Mouse (Mus musculus) neural tube, embryonic 12.5 days (tissue): ENCODE measurements around the gene Rapgef2. TPM values are rescaled to one million over a fixed set of nuclear protein-coding genes. Genes with fewer than 3 reads are reported as not detected.
"Not testable (repeated sequence)": the region's sequence is repeated elsewhere in the genome, so short reads cannot be mapped to it uniquely, and the experiment has no call there.

ENCODE experiments used
- ATAC-seq: fragments of 200-750 bp; cut with Nextera tagmentation; 2 replicates; pipeline ENCODE4 v1.8.0; 2017; ENCODE audit warnings: low read depth, mild to moderate bottlenecking, moderate TSS enrichment, moderate library complexity; ENCODE audit not compliant: low FRiP score
- H3K27ac ChIP-seq: fragments of 300-500 bp; sonication (generic); 2 replicates; pipeline ENCODE4 v1.5.1; 2016
- H3K27me3 ChIP-seq: fragments of 300-500 bp; sonication (generic); replicated peaks from 2 replicates; pipeline ENCODE4 v1.6.1; 2016; ENCODE audit warnings: mild to moderate bottlenecking
- H3K36me3 ChIP-seq: fragments of 300-500 bp; sonication (generic); 2 replicates; pipeline ENCODE4 v1.6.1; 2016; ENCODE audit warnings: mild to moderate bottlenecking
- H3K4me1 ChIP-seq: fragments of 300-500 bp; sonication (generic); 2 replicates; pipeline ENCODE4 v1.6.1; 2016
- H3K4me2 ChIP-seq: fragments of 300-500 bp; sonication (generic); replicated peaks from 2 replicates; pipeline ENCODE4 v1.6.1; 2016; ENCODE audit warnings: mild to moderate bottlenecking
- H3K4me3 ChIP-seq: fragments of 300-500 bp; sonication (generic); 2 replicates; pipeline ENCODE4 v1.5.1; 2016
- H3K9ac ChIP-seq: fragments of 300-500 bp; sonication (generic); 2 replicates; pipeline ENCODE4 v1.6.1; 2016; ENCODE audit warnings: mild to moderate bottlenecking
- H3K9me3 ChIP-seq: fragments of 300-500 bp; sonication (generic); 2 replicates; pipeline ENCODE4 v1.6.1; 2016; ENCODE audit warnings: mild to moderate bottlenecking
- WGBS: fragments of 180-500 bp; shearing (Covaris S2); methylation state at CpG from one replicate; pipeline ENCODE4 v1.1.7; 2016; 5-methylcytosine and 5-hydroxymethylcytosine counted together
- polyA plus RNA-seq: library from polyadenylated mRNA; unstranded; fragments of >200 nt; fragmentation: Nextera tagmentation; extraction: Ambion mirVana; gene quantifications from 2 replicates; pipeline ENCODE4 v1.2.1, GENCODE M21; 2016

The Rapgef2 gene
- polyA plus RNA-seq, 1 experiment from 2014 or later = 8.9 TPM

DNA sequence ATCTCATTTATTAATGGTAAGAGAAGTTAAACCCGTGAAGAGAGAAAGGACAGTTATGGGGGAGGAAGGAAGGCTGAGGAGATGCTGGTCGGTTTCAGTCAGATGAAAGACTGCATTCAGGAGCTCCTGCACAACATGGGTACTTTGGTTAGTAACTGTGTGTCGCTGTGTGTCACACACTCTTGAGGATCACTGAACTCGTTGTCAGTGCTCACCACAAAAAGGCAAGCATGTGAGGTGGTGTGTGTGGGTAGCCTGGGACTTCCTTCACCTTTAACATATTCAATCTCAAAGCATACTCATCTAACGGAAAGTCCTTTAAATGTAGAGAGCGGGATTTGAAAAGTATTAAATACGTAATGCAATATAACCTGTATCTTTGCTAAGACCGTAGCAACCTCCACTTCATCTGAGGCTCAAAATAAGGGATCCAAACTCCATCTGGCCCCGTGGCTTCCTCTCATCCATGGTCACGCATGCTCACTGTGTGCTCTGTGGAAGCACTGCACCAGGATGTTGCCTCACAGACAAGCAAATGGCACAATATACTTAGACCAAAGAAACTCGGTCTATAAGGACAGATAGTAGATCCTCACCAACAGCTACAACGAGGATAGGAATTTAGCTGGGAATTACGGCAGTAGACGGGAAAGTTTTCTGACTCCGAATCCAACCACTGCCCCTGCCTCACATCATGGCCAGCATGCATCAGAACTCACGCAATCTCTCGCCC, 58.8 kb downstream of the Rapgef2 start:
- no peak overlapping the region for H3K4me2 ChIP-seq
- H3K4me3 ChIP-seq = no peak overlapping the region
- no peaks in the 10 kb centered on the region for H3K9me3 ChIP-seq
- no peaks in the 10 kb centered on the region for H3K27me3 ChIP-seq
- H3K9ac ChIP-seq = no peak overlapping the region
- H3K36me3 ChIP-seq = no peaks in the 10 kb centered on the region
- no peak overlapping the region for H3K27ac ChIP-seq
- ATAC-seq = no peak
- WGBS = 87% methylated on average over 17 of the region's 17 CpGs
- peaks cover 6% of the 10 kb centered on the region; the same call in 1 of the 2 replicates for H3K4me1 ChIP-seq

DNA sequence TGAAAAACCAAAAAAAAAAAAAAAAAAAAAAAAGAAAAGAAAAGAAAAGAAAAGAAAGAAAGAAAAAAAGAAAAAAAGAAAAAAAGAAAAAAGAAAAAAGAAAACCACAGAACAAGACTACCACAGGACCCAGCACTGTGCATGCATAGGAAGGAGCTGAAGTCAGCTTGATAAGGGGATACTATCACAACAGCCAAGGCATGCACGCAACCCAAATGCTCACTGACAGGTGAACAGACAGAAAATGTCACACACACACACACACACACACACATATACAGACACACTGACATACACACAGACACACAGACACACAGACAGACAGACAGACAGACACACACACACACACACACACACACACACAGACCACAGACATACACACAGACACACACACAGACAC, 59.5 kb downstream of the Rapgef2 start:
- not testable (repeated sequence) for H3K27ac ChIP-seq, H3K4me2 ChIP-seq, H3K27me3 ChIP-seq, ATAC-seq, H3K4me3 ChIP-seq, H3K9ac ChIP-seq, H3K36me3 ChIP-seq, H3K4me1 ChIP-seq, H3K9me3 ChIP-seq
- WGBS = 79% methylated on average over 1 of the region's 1 CpGs

- H3K4me1 ChIP-seq = peaks cover 11% of the 10 kb centered on the region
- no peak for ATAC-seq
Observed at GRCm38 (mm10) chr3:79225888-79226287, 60.4 kb downstream of the Rapgef2 start.

DNA sequence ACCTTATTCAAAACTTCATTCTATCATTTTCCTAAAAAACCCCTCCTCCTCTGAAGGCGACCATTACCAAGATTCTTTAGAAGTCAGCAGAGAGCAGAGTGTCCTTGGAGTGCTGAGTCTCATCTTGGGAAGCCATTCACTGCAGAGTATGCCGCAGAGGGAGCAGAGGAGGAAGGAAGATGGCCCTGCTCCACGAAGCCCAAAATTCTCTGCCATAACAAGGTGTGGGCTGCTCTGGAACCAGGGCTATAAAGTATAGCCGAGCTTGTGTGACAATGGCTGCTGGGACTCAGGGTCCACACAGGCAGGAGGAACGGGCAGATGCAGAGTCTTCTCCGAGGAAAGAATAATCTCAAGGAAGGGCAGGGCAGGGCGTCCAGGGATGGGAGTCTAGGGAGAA, 62.0 kb downstream of the Rapgef2 start:
- no peak for ATAC-seq
- 79% methylated on average over 7 of the region's 7 CpGs for WGBS
- no peaks in the 10 kb centered on the region for H3K27me3 ChIP-seq

More at GRCm38 (mm10) chr3:79225888-79226287, 60.4 kb downstream of the Rapgef2 start:
- Histone ChIP-seq H3K36me3 (no peaks in the 10 kb centered on the region), H3K9me3 (no peaks in the 10 kb centered on the region), H3K27ac (no peak overlapping the region), H3K4me3 (no peak overlapping the region), H3K9ac (no peak overlapping the region), H3K4me2 (no peak overlapping the region), H3K27me3 (no peaks in the 10 kb centered on the region)
- 80% methylated on average over 6 of the region's 6 CpGs for WGBS

GRCm38 (mm10) chr3:79223281-79223680, 63.0 kb downstream of the Rapgef2 start:
- no peaks in the 10 kb centered on the region for H3K36me3 ChIP-seq
- H3K27me3 ChIP-seq = no peaks in the 10 kb centered on the region
- H3K4me1 ChIP-seq = peaks cover 24% of the 10 kb centered on the region
- no peak overlapping the region for H3K4me2 ChIP-seq
- H3K9me3 ChIP-seq = no peaks in the 10 kb centered on the region
- H3K9ac ChIP-seq = no peak overlapping the region
- no peak overlapping the region for H3K4me3 ChIP-seq
- no peak for ATAC-seq
- H3K27ac ChIP-seq = no peak overlapping the region
- WGBS = 63% methylated on average over 8 of the region's 8 CpGs

More for the DNA sequence above, 62.0 kb downstream of the Rapgef2 start:
- H3K4me2 ChIP-seq = no peak overlapping the region
- peaks cover 14% of the 10 kb centered on the region for H3K4me1 ChIP-seq
- no peak overlapping the region for H3K4me3 ChIP-seq
- no peaks in the 10 kb centered on the region for H3K36me3 ChIP-seq
- no peak overlapping the region for H3K9ac ChIP-seq
- H3K27ac ChIP-seq = no peak overlapping the region
- no peaks in the 10 kb centered on the region for H3K9me3 ChIP-seq

DNA sequence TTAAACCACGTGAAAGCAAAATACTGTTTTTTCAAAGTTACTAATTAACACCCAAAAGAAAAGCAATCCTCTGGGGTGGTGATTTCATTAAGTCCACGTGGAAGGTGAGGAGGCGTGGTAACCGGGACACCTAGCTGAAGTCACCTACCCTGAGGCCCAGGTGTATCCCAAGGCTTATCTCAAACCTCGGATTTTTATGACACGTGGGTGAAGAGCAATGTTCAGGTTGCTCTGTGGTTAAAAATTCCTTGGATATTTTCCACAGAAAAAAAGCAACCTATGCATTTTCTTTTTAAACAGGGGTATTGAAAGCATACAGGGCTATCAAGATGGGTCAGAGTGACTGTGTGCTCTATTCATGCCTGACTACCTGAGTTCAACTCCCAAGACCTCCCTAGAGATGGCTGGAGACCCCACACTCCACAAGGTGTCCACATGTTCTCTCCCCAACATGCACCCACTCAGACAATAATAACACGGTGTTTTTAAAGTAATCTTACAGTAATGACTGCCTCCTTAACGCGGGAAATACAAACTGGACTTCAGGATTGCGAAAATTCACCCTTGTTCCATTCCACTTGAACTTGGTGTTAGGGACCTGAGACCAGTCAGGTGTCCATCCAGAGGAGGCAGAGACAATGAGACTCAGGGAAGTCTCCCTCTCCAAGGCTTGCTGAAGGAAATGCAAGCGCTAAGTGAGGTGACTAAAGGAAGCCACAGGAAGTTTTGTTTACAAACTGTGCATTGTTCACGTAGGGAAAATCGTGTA, 63.9 kb downstream of the Rapgef2 start:
- H3K4me3 ChIP-seq = no peak overlapping the region
- H3K4me1 ChIP-seq = peaks cover 24% of the 10 kb centered on the region
- no peak overlapping the region for H3K9ac ChIP-seq
- H3K27me3 ChIP-seq = no peaks in the 10 kb centered on the region
- H3K9me3 ChIP-seq = no peaks in the 10 kb centered on the region
- WGBS = 66% methylated on average over 13 of the region's 13 CpGs
- H3K4me2 ChIP-seq = no peak overlapping the region
- ATAC-seq = no peak
- H3K36me3 ChIP-seq = no peaks in the 10 kb centered on the region
- no peak overlapping the region for H3K27ac ChIP-seq

- peak; percentile 56; the same call in 1 of the 2 replicates for ATAC-seq
- Histone ChIP-seq H3K9me3 (no peaks in the 10 kb centered on the region), H3K36me3 (no peaks in the 10 kb centered on the region), H3K27ac (no peak overlapping the region), H3K27me3 (no peaks in the 10 kb centered on the region), H3K4me3 (no peak overlapping the region), H3K9ac (no peak overlapping the region), H3K4me2 (no peak overlapping the region), H3K4me1 (peaks cover 21% of the 10 kb centered on the region)
- 41% methylated on average over 9 of the region's 9 CpGs for WGBS
Observed at GRCm38 (mm10) chr3:79221296-79222191, 64.8 kb downstream of the Rapgef2 start.

- Histone ChIP-seq H3K4me1 (peaks cover 21% of the 10 kb centered on the region), H3K27me3 (no peaks in the 10 kb centered on the region), H3K4me2 (no peak overlapping the region), H3K4me3 (no peak overlapping the region), H3K9ac (no peak overlapping the region), H3K36me3 (no peaks in the 10 kb centered on the region), H3K27ac (no peak overlapping the region), H3K9me3 (no peaks in the 10 kb centered on the region)
- no peak for ATAC-seq
- WGBS = 44% methylated on average over 10 of the region's 10 CpGs
Observed at GRCm38 (mm10) chr3:79219144-79219930, 67.0 kb downstream of the Rapgef2 start.

GRCm38 (mm10) chr3:79218566-79219051, 67.7 kb downstream of the Rapgef2 start:
- Histone ChIP-seq H3K27me3 (no peaks in the 10 kb centered on the region), H3K4me3 (no peak overlapping the region), H3K9me3 (no peaks in the 10 kb centered on the region), H3K4me1 (peaks cover 21% of the 10 kb centered on the region), H3K27ac (no peak overlapping the region), H3K36me3 (no peaks in the 10 kb centered on the region), H3K9ac (no peak overlapping the region), H3K4me2 (no peak overlapping the region)
- peak; percentile 38; the same call in 1 of the 2 replicates for ATAC-seq
- WGBS = 14% methylated on average over 4 of the region's 4 CpGs

GRCm38 (mm10) chr3:79210243-79210642, 76.1 kb downstream of the Rapgef2 start:
- Histone ChIP-seq H3K9ac (no peak overlapping the region), H3K27me3 (no peaks in the 10 kb centered on the region), H3K36me3 (no peaks in the 10 kb centered on the region), H3K4me3 (no peak overlapping the region), H3K9me3 (no peaks in the 10 kb centered on the region), H3K4me2 (no peak overlapping the region), H3K4me1 (no peaks in the 10 kb centered on the region), H3K27ac (no peak overlapping the region)
- ATAC-seq = no peak
- 76% methylated on average over 5 of the region's 5 CpGs for WGBS

- no peak overlapping the region for H3K9ac ChIP-seq
- H3K4me1 ChIP-seq = peaks cover 13% of the 10 kb centered on the region; the same call in 1 of the 2 replicates
- H3K27ac ChIP-seq = no peak overlapping the region
- no peak overlapping the region for H3K4me3 ChIP-seq
- H3K27me3 ChIP-seq = no peaks in the 10 kb centered on the region
- H3K9me3 ChIP-seq = no peaks in the 10 kb centered on the region
- no peak for ATAC-seq
- WGBS = 79% methylated on average over 2 of the region's 2 CpGs
- no peak overlapping the region for H3K4me2 ChIP-seq
- H3K36me3 ChIP-seq = no peaks in the 10 kb centered on the region
Observed at GRCm38 (mm10) chr3:79207216-79207615, 79.1 kb downstream of the Rapgef2 start.
